Comparison of ENCODE assay signal across 1 mouse cellular context in the genomic region with DNA sequence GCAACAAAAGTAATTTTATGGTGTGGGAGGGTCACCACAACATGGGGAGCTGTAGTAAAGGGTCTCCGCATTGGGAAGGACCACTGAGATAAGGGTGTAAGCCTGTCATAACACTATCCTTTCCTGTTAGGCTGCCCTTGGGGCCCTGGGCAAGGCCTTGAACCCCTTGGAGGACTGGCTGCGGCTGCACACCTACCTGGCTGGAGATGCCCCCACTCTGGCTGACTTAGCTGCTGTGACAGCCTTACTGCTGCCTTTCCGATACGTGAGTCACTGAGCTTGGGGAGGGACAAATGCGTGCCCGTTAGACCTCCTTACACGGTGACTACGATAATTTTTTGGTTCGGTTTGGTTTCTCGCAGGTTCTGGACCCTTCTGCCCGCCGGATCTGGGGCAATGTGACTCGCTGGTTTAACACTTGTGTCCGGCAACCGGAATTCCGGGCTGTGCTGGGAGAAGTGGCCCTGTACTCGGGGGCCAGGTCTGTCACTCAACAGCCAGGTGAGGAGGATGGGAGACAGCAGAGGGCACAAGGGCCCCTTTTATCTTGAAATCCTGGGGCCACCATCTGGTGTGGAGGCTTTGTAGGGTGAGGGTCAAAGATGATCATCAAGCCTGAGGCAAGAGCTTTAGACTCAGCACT.
TF ChIP-seq lines count a peak whose summit lies in the region.

No protein-coding gene starts in this region.

TF ChIP-seq in MEL, 35 proteins besides CTCF, POLR2A, EP300 and RAD21:
- TF ChIP-seq MAFK (IDR thresholded peaks at IDR 0.05; ENCODE audit: borderline replicate concordance, low read depth, low read length) (no peak), TAL1 (IDR thresholded peaks at IDR 0.05; ENCODE audit: low read length) (no peak), TBP (IDR thresholded peaks at IDR 0.05; ENCODE audit: low read depth, low read length) (no peak), MYC (IDR thresholded peaks at IDR 0.05; ENCODE audit: low read depth, low read length) (no peak), ZMIZ1 (IDR thresholded peaks at IDR 0.05; ENCODE audit: low read depth, low read length) (no peak), MYB (IDR thresholded peaks at IDR 0.05; ENCODE audit: low read depth, low read length) (no peak), GATA1 (IDR thresholded peaks at IDR 0.05; ENCODE audit: low read depth, low read length) (no peak)
TF ChIP-seq in MEL: peak in this region for 0.
